Mouse (Mus musculus): ENCODE measurements around the gene Kat8.

GRCm38 (mm10) chr7:127876041-127876466, 36.3 kb upstream of the Kat8 start, which contains the start of gene Zfp646:
- TF ChIP-seq CTCF (IDR thresholded peaks at IDR 0.05; ENCODE audit: extremely low read depth, insufficient read length, insufficient replicate concordance, low read depth, low read length) (no peak), POLR2A (IDR thresholded peaks at IDR 0.05; ENCODE audit: low read depth, low read length) (no peak; the same call in 1 of the 2 replicates)
